Mouse (Mus musculus): ENCODE data around the gene Sema3b. TPM values are rescaled to one million over a fixed set of nuclear protein-coding genes. Genes with fewer than 3 reads are reported as not detected.

The Sema3b gene
- polyA plus RNA-seq, 1 experiment from 2014 or later: 8.0 TPM

DNA sequence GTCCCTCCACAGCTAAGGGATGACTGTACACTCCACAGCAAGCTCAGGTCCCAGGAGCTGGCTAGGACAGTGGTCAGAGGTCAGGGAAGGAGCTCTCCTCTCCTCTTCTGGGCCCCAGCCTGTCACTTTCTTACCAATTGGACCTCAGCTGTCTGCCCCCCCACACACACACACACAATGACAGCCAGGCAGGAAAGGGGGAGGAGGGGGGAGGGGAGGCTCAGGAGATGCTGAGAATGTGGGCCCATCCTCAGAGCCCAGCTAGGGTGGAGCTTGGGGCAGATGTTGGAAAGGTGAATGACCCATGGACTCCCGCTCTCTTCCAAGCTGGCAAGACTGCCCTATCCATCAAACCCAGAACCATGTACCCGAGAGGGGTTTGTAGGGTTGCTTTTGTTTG is 2.0 kb downstream of the Sema3b start:
- peaks cover 93% of the 10 kb centered on the region for H3K4me1 ChIP-seq
- H3K4me2 ChIP-seq (replicated peaks): peak overlapping the region; percentile 63
- H3K9me3 ChIP-seq: no peaks in the 10 kb centered on the region
- no peaks in the 10 kb centered on the region for H3K27me3 ChIP-seq
- H3K4me3 ChIP-seq: peak overlapping the region; percentile 33
- peak overlapping the region; percentile 67 for H3K27ac ChIP-seq
- no peak for ATAC-seq (ENCODE audit: low FRiP score, low read depth)
- WGBS: 65% methylated on average over 2 of the region's 2 CpGs
- H3K36me3 ChIP-seq: no peaks in the 10 kb centered on the region
- H3K9ac ChIP-seq: peak overlapping the region; percentile 62

DNA sequence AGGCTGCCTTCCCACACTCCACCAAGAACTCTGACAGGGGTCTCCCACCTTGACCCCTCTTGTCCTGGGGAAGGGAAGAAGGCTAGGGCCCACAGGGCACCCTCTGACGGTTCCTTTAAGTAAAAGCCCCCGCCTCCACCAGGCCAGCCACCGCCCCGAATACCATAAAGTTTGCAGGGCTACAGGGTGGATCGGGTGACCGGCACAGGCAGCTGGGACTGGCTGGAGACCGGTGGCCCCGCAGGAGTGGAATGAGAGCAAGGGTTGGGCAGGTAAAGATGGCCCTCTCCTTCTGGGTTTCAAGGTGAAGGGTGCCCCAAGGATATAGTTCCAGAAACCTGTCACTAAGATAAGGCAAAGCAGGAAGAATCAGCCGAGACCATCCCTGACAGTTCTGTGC is 2.4 kb downstream of the Sema3b start:
- H3K4me3 ChIP-seq: peak overlapping the region; percentile 33
- H3K9me3 ChIP-seq: no peaks in the 10 kb centered on the region
- 3% methylated on average over 9 of the region's 9 CpGs for WGBS
- H3K9ac ChIP-seq: peak overlapping the region; percentile 62
- peak overlapping the region; percentile 67 for H3K27ac ChIP-seq
- H3K4me1 ChIP-seq: peaks cover 92% of the 10 kb centered on the region
- H3K36me3 ChIP-seq: no peaks in the 10 kb centered on the region
- ATAC-seq (ENCODE audit: low FRiP score, low read depth): no peak
- H3K4me2 ChIP-seq (replicated peaks): peak overlapping the region; percentile 63
- no peaks in the 10 kb centered on the region for H3K27me3 ChIP-seq

DNA sequence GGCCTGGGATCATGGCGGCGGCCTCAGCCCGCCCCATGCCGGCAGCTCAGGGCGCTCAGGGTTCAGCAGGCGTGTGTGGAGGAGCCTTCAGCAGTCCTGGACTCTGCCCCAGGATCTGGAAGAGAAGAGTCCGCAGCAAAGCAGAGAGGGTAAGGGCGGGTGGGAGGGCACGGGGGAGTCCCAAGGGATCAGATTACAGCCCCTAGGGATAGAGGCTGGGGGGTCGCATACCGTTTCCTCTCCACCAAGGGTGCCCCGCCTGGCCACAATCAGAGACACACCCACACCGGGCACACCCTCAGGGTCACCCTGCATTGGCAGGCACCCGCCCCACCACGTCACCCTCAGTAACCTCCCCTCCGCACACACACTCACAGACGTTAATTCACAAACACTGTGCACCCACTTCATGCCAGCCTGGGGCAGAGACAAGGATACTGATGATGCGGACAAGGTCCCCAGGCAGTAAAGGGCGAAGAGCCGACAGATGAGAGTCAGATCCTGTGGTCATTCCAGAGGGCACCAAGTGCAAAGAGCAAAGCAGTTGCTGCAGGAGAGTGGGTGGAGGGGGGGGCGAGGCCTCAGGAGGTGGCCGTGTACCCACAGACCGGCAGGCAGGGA is 3.9 kb downstream of the Sema3b start:
- 32% methylated on average over 23 of the region's 23 CpGs for WGBS
- no peaks in the 10 kb centered on the region for H3K36me3 ChIP-seq
- 0 out of 2 replicates have a peak, but pooled peaks cover 2% of the 10 kb centered on the region for H3K27me3 ChIP-seq
- H3K9ac ChIP-seq: peak overlapping the region; percentile 45; the same call in 1 of the 2 replicates
- H3K4me2 ChIP-seq (replicated peaks): peak overlapping the region; percentile 63
- ATAC-seq (ENCODE audit: low FRiP score, low read depth): no peak
- H3K9me3 ChIP-seq: no peaks in the 10 kb centered on the region
- H3K27ac ChIP-seq: peak overlapping the region; percentile 65; the same call in 1 of the 2 replicates
- H3K4me1 ChIP-seq: peaks cover 77% of the 10 kb centered on the region
- no peak overlapping the region for H3K4me3 ChIP-seq

DNA sequence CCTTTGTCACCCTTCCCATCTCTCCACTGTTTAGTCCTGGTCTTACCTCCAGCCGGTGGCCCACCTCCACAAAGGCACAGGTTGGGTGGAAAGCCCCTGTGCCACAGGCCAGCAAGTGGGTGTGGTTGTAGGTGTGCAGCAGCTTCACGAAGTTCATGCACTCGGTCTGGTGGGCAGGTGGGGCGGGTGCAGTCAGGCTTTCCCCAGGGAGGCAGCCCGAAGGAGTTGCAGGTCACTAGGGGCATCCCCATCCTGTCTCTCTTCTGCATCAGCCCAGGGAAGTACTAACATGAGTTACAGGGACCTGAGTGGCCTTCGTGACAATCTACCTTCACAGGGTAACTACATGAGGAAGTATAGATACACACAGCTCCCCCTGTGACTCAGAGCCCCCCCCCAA is 5.8 kb downstream of the Sema3b start:
- Histone ChIP-seq H3K4me3 (no peak overlapping the region), H3K27me3 (0 out of 2 replicates have a peak, but pooled peaks cover 2% of the 10 kb centered on the region), H3K27ac (no peak overlapping the region), H3K9ac (0 out of 2 replicates have a peak overlapping the region, but pooled peaks have one; percentile 4), H3K4me1 (peaks cover 60% of the 10 kb centered on the region), H3K9me3 (no peaks in the 10 kb centered on the region), H3K4me2 (replicated peaks) (no peak overlapping the region), H3K36me3 (peaks cover 11% of the 10 kb centered on the region; the same call in 1 of the 2 replicates)
- ATAC-seq (ENCODE audit: low FRiP score, low read depth): no peak
- 81% methylated on average over 6 of the region's 6 CpGs for WGBS

DNA sequence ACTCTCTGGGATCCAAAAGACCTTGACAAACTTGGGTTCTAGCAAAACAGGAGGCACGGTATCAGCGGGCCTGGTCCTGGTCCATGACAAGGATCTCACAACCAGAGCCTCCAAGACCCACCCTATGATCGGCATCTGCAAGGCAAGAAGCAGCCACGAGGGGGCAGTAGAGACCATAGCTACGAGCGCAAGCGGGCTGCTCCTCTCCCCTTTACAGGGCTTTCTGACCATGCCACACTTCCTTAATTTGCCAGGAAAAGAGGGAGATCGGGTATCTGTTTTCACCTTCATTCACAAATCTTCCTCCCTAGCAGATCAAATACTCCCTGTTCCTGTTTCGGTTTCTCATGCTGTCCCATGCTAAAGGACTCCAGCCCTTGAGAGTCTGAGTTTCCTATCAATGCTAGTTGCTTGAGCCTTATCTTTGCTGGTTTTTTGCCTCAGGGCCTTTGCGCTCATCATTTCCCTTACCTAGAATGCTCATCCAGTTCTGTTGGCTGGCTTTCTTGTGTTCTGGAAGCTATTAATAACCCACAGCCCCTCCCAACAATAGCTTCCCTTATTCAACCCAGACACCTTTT is 6.9 kb downstream of the Sema3b start:
- Histone ChIP-seq H3K4me3 (no peak overlapping the region), H3K27me3 (0 out of 2 replicates have a peak, but pooled peaks cover 2% of the 10 kb centered on the region), H3K27ac (peak overlapping the region; percentile 67; the same call in 1 of the 2 replicates), H3K36me3 (peaks cover 13% of the 10 kb centered on the region; the same call in 1 of the 2 replicates), H3K4me1 (peaks cover 49% of the 10 kb centered on the region), H3K9me3 (no peaks in the 10 kb centered on the region), H3K4me2 (replicated peaks) (peak overlapping the region; percentile 17; the same call in 1 of the 2 replicates), H3K9ac (peak overlapping the region; percentile 35; the same call in 1 of the 2 replicates)
- peak; percentile 73 for ATAC-seq (ENCODE audit: low FRiP score, low read depth)
- 15% methylated on average over 10 of the region's 10 CpGs for whole genome bisulfite sequencing

DNA sequence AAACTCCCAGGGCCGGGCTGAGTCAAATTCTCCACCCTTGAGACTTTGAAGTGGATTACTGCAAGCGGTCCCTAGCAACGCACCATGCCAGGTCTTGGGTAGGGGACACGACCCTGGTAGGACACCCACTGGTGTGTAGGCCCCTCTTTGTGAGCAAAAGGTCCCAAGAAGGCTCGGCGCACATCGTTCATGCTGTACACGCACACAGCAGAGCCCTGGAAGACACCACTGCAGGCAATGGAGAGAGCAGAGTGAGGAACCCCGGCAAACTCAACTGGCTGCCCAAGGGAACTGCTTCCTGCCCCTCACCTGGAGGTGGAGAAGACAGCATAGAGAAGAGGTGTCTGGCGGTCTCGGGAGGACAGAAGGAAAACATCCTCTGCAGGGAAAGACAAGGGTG is 7.8 kb downstream of the Sema3b start:
- 0 out of 2 replicates have a peak, but pooled peaks cover 2% of the 10 kb centered on the region for H3K27me3 ChIP-seq
- H3K36me3 ChIP-seq: peaks cover 13% of the 10 kb centered on the region; the same call in 1 of the 2 replicates
- ATAC-seq (ENCODE audit: low FRiP score, low read depth): no peak
- no peak overlapping the region for H3K27ac ChIP-seq
- no peaks in the 10 kb centered on the region for H3K9me3 ChIP-seq
- 80% methylated on average over 11 of the region's 11 CpGs for WGBS
- H3K4me1 ChIP-seq: peaks cover 40% of the 10 kb centered on the region
- H3K4me3 ChIP-seq: no peak overlapping the region
- no peak overlapping the region for H3K9ac ChIP-seq
- no peak overlapping the region for H3K4me2 ChIP-seq (replicated peaks)

DNA sequence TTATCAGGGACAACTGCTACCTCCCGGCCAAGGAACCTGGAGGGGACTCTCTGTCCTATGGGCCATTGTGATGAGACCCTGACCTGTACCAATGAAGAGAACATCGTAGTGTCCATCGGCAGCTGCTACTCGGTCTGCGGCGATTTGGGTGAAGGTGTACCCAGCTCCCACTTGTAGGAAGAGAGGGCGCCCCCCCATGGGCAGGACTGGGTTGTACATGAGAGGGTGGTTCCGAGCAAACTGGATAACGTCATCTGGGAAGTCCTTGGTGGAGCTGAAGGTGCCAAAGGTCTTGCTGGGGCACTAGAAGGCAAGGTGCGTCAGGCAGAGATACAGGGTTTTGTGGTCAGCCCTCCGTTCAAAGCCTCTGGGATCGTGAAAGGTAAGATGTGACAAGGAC is 8.3 kb downstream of the Sema3b start:
- 0 out of 2 replicates have a peak, but pooled peaks cover 2% of the 10 kb centered on the region for H3K27me3 ChIP-seq
- H3K4me3 ChIP-seq: no peak overlapping the region
- H3K4me1 ChIP-seq: peaks cover 35% of the 10 kb centered on the region
- no peak for ATAC-seq (ENCODE audit: low FRiP score, low read depth)
- H3K9me3 ChIP-seq: no peaks in the 10 kb centered on the region
- 80% methylated on average over 12 of the region's 12 CpGs for WGBS
- H3K4me2 ChIP-seq (replicated peaks): no peak overlapping the region
- no peak overlapping the region for H3K9ac ChIP-seq
- no peak overlapping the region for H3K27ac ChIP-seq
- peaks cover 13% of the 10 kb centered on the region; the same call in 1 of the 2 replicates for H3K36me3 ChIP-seq

DNA sequence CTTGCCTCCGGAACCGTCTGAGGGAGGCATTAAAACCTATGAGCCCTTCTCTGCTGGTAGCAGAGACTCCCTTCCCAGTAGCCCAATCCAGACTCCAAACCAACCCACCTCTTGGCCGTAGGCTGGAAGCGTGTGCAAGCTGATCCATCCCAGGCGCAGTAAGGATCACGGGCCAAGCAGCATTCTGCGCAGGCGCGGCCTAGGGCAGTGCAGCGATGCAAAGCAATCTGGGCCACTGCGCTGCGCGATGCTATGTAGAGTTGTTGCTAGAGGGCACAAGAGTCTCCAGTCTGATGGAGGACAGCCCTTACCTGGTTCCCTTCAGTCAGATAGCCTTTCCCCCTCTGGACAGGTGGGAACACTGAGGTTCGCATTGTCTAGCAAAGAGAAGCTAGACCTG is 9.2 kb downstream of the Sema3b start:
- H3K4me1 ChIP-seq: peaks cover 26% of the 10 kb centered on the region
- no peak for ATAC-seq (ENCODE audit: low FRiP score, low read depth)
- H3K27me3 ChIP-seq: 0 out of 2 replicates have a peak, but pooled peaks cover 2% of the 10 kb centered on the region
- H3K4me3 ChIP-seq: no peak overlapping the region
- WGBS: 63% methylated on average over 14 of the region's 14 CpGs
- H3K27ac ChIP-seq: no peak overlapping the region
- H3K4me2 ChIP-seq (replicated peaks): no peak overlapping the region
- H3K9me3 ChIP-seq: no peaks in the 10 kb centered on the region
- peaks cover 14% of the 10 kb centered on the region; the same call in 1 of the 2 replicates for H3K36me3 ChIP-seq
- H3K9ac ChIP-seq: no peak overlapping the region

DNA sequence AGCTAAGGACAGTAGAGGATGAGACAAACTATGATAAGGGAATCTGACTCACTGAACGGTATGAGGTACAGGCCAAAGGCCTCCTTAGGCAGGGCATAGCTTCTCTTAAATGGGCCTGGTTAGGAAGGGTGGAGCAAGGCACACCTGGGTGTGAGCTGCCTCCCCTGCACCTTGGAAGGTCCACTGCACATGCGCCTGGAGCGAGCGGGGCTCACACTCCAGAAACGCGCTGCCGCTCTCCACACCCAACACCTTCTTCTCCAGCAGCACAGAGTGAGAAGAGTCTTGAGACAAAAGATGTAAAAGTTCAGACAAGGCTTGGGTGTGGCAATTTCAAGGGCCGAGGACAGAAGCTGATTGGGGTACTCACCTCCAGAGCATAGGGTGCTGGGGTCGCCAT is 9.6 kb downstream of the Sema3b start:
- Histone ChIP-seq H3K27ac (no peak overlapping the region), H3K36me3 (peaks cover 18% of the 10 kb centered on the region)
- no peak for ATAC-seq (ENCODE audit: low FRiP score, low read depth)

DNA sequence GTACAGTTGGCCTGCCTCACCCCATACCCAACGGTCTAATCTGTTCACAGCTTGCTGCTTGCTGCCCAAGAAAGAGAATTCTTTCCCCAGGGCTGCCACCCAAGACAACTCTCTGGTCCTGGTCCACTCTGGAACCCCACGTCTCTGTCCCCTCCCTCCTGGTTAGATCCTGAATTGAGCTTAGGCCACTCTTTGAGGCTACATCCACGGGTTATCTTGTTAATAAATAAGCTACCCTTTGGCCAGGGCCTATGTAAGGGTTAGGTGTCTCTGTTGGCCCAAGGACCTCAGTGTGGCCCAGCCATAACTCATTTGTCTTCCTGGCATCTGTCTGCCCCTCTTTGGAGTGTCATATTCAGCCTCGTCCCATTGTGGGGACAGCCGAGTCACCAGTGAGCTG is 10.6 kb downstream of the Sema3b start:
- WGBS: 80% methylated on average over 5 of the region's 5 CpGs
- Histone ChIP-seq H3K27me3 (0 out of 2 replicates have a peak, but pooled peaks cover 2% of the 10 kb centered on the region), H3K9me3 (no peaks in the 10 kb centered on the region), H3K4me2 (replicated peaks) (no peak overlapping the region), H3K27ac (no peak overlapping the region), H3K4me3 (no peak overlapping the region), H3K9ac (no peak overlapping the region), H3K4me1 (peaks cover 11% of the 10 kb centered on the region), H3K36me3 (peaks cover 29% of the 10 kb centered on the region)
- no peak for ATAC-seq (ENCODE audit: low FRiP score, low read depth)

More for the DNA sequence above, 9.6 kb downstream of the Sema3b start:
- Histone ChIP-seq H3K27me3 (0 out of 2 replicates have a peak, but pooled peaks cover 2% of the 10 kb centered on the region), H3K9me3 (no peaks in the 10 kb centered on the region), H3K4me2 (replicated peaks) (no peak overlapping the region), H3K4me1 (peaks cover 21% of the 10 kb centered on the region), H3K9ac (no peak overlapping the region), H3K4me3 (no peak overlapping the region)
- WGBS: 86% methylated on average over 9 of the region's 9 CpGs

DNA sequence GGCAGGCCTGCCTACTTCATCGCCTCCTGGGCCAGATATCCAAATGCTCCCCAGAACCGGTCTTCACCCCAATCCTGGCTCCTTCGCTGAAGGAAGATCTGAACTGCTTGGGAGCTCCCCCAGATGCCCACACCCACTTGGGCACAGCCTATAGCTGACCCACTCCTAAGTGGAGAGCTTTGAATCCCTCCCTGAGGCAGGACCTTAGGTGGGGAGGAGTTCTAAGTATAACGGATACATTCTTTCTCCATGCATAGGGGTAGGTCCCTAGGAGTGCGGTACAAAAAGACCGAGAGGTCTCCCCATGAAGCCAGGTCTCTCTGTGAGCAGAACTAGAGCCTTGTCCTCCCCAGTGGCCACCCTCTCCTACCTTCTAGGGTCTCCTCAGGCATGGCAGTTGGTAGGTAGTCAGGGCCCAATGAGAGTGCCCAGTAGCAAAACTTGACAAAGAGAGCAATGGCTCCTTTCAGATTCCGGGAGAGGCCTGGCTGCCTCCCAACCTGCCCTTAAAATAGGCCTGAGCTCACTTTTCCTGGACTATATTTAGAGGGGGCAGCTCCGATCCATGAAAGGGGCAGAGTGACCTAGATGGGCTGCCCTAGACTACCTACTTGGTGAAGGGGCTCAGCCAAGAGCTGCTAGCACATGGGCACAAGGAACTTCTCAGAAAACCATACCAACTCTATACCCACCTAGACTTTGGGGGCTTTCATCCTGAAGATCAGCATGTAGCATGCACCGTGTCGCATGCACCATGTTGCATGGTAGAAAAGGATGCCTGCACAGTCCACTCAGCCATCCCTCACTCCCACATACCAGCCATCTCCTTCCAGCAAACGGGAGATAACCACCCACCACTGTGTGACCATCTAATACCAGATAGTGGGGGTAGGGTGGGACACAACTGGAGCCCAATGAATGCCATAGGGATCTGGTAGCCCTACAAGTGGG is 12.1 kb downstream of the Sema3b start:
- Histone ChIP-seq H3K27ac (no peak overlapping the region), H3K4me1 (0 out of 2 replicates have a peak, but pooled peaks cover 2% of the 10 kb centered on the region), H3K9ac (no peak overlapping the region), H3K27me3 (0 out of 2 replicates have a peak, but pooled peaks cover 2% of the 10 kb centered on the region), H3K4me2 (replicated peaks) (no peak overlapping the region), H3K9me3 (no peaks in the 10 kb centered on the region), H3K36me3 (peaks cover 44% of the 10 kb centered on the region), H3K4me3 (no peak overlapping the region)
- no peak for ATAC-seq (ENCODE audit: low FRiP score, low read depth)
- WGBS: 90% methylated on average over 11 of the region's 11 CpGs

All from limb, embryonic 13.5 days (tissue).